Mouse (Mus musculus) MEL (cell line): ENCODE data around the gene Rmdn2. TPM values are rescaled to one million over a fixed set of nuclear protein-coding genes. Genes with fewer than 3 reads are reported as not detected.

Source experiments
- DNase-seq: peaks from one replicate; pipeline ENCODE4 v3.0.0; 2011; ENCODE audit warnings: low read depth, low spot score
- H3K27ac ChIP-seq: 2 replicates; pipeline ENCODE4 v1.5.1; 2012; ENCODE audit warnings: low read depth, mild to moderate bottlenecking, control low read depth, low read length, moderate library complexity; ENCODE audit not compliant: control insufficient read depth
- H3K27me3 ChIP-seq, 2 experiments: fragments of 150-350 bp in 1 of 2; sonication (generic) in 1 of 2; 2 replicates each; pipeline ENCODE4 v1.6.1; 2012; ENCODE audit warnings: low read length in 2 of 2, mild to moderate bottlenecking in 2 of 2, improper control_type of control experiment in 1 of 2, moderate library complexity in 1 of 2; ENCODE audit not compliant: insufficient read depth in 2 of 2, control insufficient read depth in 1 of 2
- H3K36me3 ChIP-seq, 2 experiments: 2 replicates each; pipeline ENCODE4 v1.6.1; 2012 to 2014; ENCODE audit warnings: low read length in 2 of 2, improper control_type of control experiment in 1 of 2, inconsistent platforms in 1 of 2, mild to moderate bottlenecking in 1 of 2; ENCODE audit not compliant: insufficient read depth in 2 of 2, control insufficient read depth in 1 of 2
- H3K4me1 ChIP-seq, 2 experiments: fragments of 150-350 bp in 1 of 2; sonication (generic) in 1 of 2; 2 replicates each; pipeline ENCODE4 v1.6.1; 2012; ENCODE audit warnings: low read length in 2 of 2, improper control_type of control experiment in 1 of 2, mild to moderate bottlenecking in 1 of 2; ENCODE audit not compliant: insufficient read depth in 2 of 2, control insufficient read depth in 1 of 2
- H3K4me3 ChIP-seq, 2 experiments: fragments of 150-350 bp in 1 of 2; sonication (generic) in 1 of 2; 2 replicates each; pipeline ENCODE4 v1.5.1; 2012; ENCODE audit warnings: low read depth in 2 of 2, low read length in 2 of 2, mild to moderate bottlenecking in 2 of 2, moderate library complexity in 2 of 2, control low read depth in 1 of 2, improper control_type of control experiment in 1 of 2; ENCODE audit not compliant: control insufficient read depth in 1 of 2, insufficient read depth in 1 of 2
- H3K79me2 ChIP-seq: 2 replicates; pipeline ENCODE4 v1.6.1; 2012; ENCODE audit warnings: mild to moderate bottlenecking, low read length, moderate library complexity; ENCODE audit not compliant: control insufficient read depth, poor library complexity, insufficient read depth
- H3K9ac ChIP-seq: 2 replicates; pipeline ENCODE4 v1.6.1; 2012; ENCODE audit warnings: low read depth, mild to moderate bottlenecking, control low read depth, low read length, moderate library complexity; ENCODE audit not compliant: control insufficient read depth, poor library complexity, severe bottlenecking
- H3K9me3 ChIP-seq: fragments of 150-350 bp; sonication (generic); replicated peaks from 2 replicates; pipeline ENCODE4 v1.6.1; 2012; ENCODE audit warnings: mild to moderate bottlenecking, low read length, improper control_type of control experiment, moderate library complexity; ENCODE audit not compliant: insufficient read depth
- BHLHE40 ChIP-seq: IDR thresholded peaks from 2 replicates; pipeline ENCODE4 v1.6.1; 2012; ENCODE audit warnings: low read depth, mild to moderate bottlenecking, inconsistent platforms, low read length, improper control_type of control experiment, borderline replicate concordance
- CHD1 ChIP-seq: IDR thresholded peaks from 2 replicates; pipeline ENCODE4 v1.6.1; 2012; ENCODE audit warnings: low read depth, mild to moderate bottlenecking, inconsistent platforms, low read length, improper control_type of control experiment
- E2F4 ChIP-seq: IDR thresholded peaks from 2 replicates; pipeline ENCODE4 v1.6.1; 2011; ENCODE audit warnings: low read depth, low read length, improper control_type of control experiment, borderline replicate concordance
- EP300 ChIP-seq, 2 experiments: IDR thresholded peaks; 2 replicates each; pipeline ENCODE4 v1.6.1; 2011; ENCODE audit warnings: improper control_type of control experiment in 2 of 2, low read length in 2 of 2, low read depth in 1 of 2, mild to moderate bottlenecking in 1 of 2
- GABPA ChIP-seq: IDR thresholded peaks from 2 replicates; pipeline ENCODE4 v1.6.1; 2012; ENCODE audit warnings: low read depth, mild to moderate bottlenecking, inconsistent platforms, low read length, improper control_type of control experiment, moderate library complexity
- GATA1 ChIP-seq: IDR thresholded peaks from 2 replicates; pipeline ENCODE4 v1.6.1; 2011; ENCODE audit warnings: low read depth, low read length, improper control_type of control experiment
- HCFC1 ChIP-seq: IDR thresholded peaks from 2 replicates; pipeline ENCODE4 v1.6.1; 2012; ENCODE audit warnings: low read depth, mild to moderate bottlenecking, inconsistent platforms, low read length, improper control_type of control experiment, moderate library complexity
- KAT2A ChIP-seq: conservative IDR thresholded peaks from 2 replicates; pipeline ENCODE4 v1.6.1; 2012; ENCODE audit warnings: low read depth, low read length, improper control_type of control experiment, inconsistent platforms
- MAFK ChIP-seq: IDR thresholded peaks from 2 replicates; pipeline ENCODE4 v1.6.1; 2011; ENCODE audit warnings: low read depth, mild to moderate bottlenecking, low read length, improper control_type of control experiment, borderline replicate concordance
- MAX ChIP-seq: IDR thresholded peaks from 2 replicates; pipeline ENCODE4 v1.6.1; 2011; ENCODE audit warnings: low read length, improper control_type of control experiment
- MEF2A ChIP-seq: IDR thresholded peaks from 2 replicates; pipeline ENCODE4 v1.6.1; 2014; ENCODE audit warnings: low read depth, mild to moderate bottlenecking, inconsistent platforms, low read length, improper control_type of control experiment; ENCODE audit not compliant: poor library complexity, insufficient replicate concordance, severe bottlenecking; ENCODE audit errors: extremely low read depth
- MXI1 ChIP-seq: IDR thresholded peaks from 2 replicates; pipeline ENCODE4 v1.6.1; 2011; ENCODE audit warnings: mild to moderate bottlenecking, low read depth, low read length, improper control_type of control experiment
- MYB ChIP-seq: IDR thresholded peaks from 2 replicates; pipeline ENCODE4 v1.6.1; 2011; ENCODE audit warnings: mild to moderate bottlenecking, low read depth, low read length, improper control_type of control experiment
- MYC ChIP-seq: IDR thresholded peaks from 2 replicates; pipeline ENCODE4 v1.6.1; 2011; ENCODE audit warnings: low read depth, mild to moderate bottlenecking, low read length, improper control_type of control experiment, moderate library complexity
- NELFE ChIP-seq: IDR thresholded peaks from 2 replicates; pipeline ENCODE4 v1.6.1; 2011; ENCODE audit warnings: low read depth, low read length, improper control_type of control experiment
- POLR2AphosphoS5 ChIP-seq: IDR thresholded peaks from 2 replicates; pipeline ENCODE4 v1.6.1; 2012; ENCODE audit warnings: low read depth, borderline replicate concordance, mild to moderate bottlenecking, inconsistent platforms, low read length, moderate library complexity, mixed read lengths
- RAD21 ChIP-seq: IDR thresholded peaks from 2 replicates; pipeline ENCODE4 v1.6.1; 2011; ENCODE audit warnings: mild to moderate bottlenecking, low read depth, low read length, improper control_type of control experiment
- RCOR1 ChIP-seq: IDR thresholded peaks from 2 replicates; pipeline ENCODE4 v1.6.1; 2012; ENCODE audit warnings: low read depth, mild to moderate bottlenecking, inconsistent platforms, low read length, improper control_type of control experiment
- SIN3A ChIP-seq: IDR thresholded peaks from 2 replicates; pipeline ENCODE4 v1.6.1; 2012; ENCODE audit warnings: low read length, improper control_type of control experiment, inconsistent platforms
- TCF12 ChIP-seq: IDR thresholded peaks from 2 replicates; pipeline ENCODE4 v1.6.1; 2014; ENCODE audit warnings: low read depth, mild to moderate bottlenecking, inconsistent platforms, low read length, improper control_type of control experiment, moderate library complexity
- UBTF ChIP-seq: IDR thresholded peaks from 2 replicates; pipeline ENCODE4 v1.6.1; 2012; ENCODE audit warnings: low read depth, mild to moderate bottlenecking, inconsistent platforms, low read length, improper control_type of control experiment, moderate library complexity, borderline replicate concordance; ENCODE audit not compliant: insufficient read depth
- USF2 ChIP-seq, 2 experiments: IDR thresholded peaks; 2 replicates each; pipeline ENCODE4 v1.6.1; 2011 to 2012; ENCODE audit warnings: improper control_type of control experiment in 2 of 2, low read length in 2 of 2, borderline replicate concordance in 1 of 2, inconsistent platforms in 1 of 2, low read depth in 1 of 2, mild to moderate bottlenecking in 1 of 2; ENCODE audit not compliant: insufficient read depth in 1 of 2
- ZKSCAN1 ChIP-seq: IDR thresholded peaks from 2 replicates; pipeline ENCODE4 v1.6.1; 2012; ENCODE audit warnings: low read depth, mild to moderate bottlenecking, inconsistent platforms, low read length, improper control_type of control experiment, moderate library complexity
- ZMIZ1 ChIP-seq: IDR thresholded peaks from 2 replicates; pipeline ENCODE4 v1.6.1; 2012; ENCODE audit warnings: low read depth, mild to moderate bottlenecking, inconsistent platforms, low read length, improper control_type of control experiment, moderate library complexity
- ZNF384 ChIP-seq: IDR thresholded peaks from 2 replicates; pipeline ENCODE4 v1.6.1; 2012; ENCODE audit warnings: low read depth, mild to moderate bottlenecking, inconsistent platforms, low read length, improper control_type of control experiment
- polyA plus RNA-seq, 2 experiments: library from polyadenylated mRNA; stranded (reverse) in 1 of 2; unstranded in 1 of 2; fragments of >175 nt in 1 of 2; fragments of >200 nt in 1 of 2; gene quantifications; 2 replicates each; pipeline versions ENCODE4 v1.2.1 to v1.2.4; 2012; ENCODE audit warnings: low replicate concordance in 2 of 2, low read depth in 1 of 2; ENCODE audit not compliant: insufficient read length in 2 of 2, insufficient read depth in 1 of 2, missing spikeins in 1 of 2
- total RNA-seq: library from RNA; depleted of rRNA; stranded (reverse); fragments of 300-350 nt; gene quantifications from 2 replicates; pipeline ENCODE4 v1.2.3, GENCODE M21; 2012

The Rmdn2 gene
- total and polyA plus RNA-seq, 3 experiments: not detected

DNA sequence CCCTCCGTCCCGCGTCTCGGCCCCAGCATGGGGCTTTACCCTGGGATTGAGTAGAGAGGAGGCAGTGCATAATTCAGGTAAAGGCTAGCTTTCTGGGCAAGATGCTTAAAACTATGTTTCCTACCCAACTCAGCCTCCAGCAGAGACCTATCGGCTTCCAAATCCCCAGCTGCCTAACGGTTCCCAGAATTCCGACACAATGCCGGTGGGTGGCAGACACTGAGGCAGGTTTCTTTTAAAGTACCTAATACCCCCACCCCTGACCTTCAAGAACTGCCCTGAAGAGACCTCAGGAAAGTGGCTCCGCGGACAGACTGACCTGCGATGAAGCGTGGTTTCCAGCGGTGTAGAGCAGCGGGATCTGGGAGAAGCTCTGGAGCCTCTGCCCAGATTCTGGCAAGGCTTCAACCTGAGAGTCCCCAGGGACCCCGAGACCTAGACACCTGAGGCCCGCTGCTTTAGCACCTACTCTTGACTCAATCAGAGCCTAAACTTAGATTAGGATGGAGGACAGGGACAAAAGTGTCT lies 102.8 kb downstream of the Rmdn2 start:
- H3K4me3 ChIP-seq: no peak overlapping the region
- DNase-seq: no peak
- no peak overlapping the region for H3K27ac ChIP-seq
- no peaks in the 10 kb centered on the region for H3K9me3 ChIP-seq
- H3K27me3 ChIP-seq: peaks cover 0 to 2% of the 10 kb centered on the region in 2 experiments; a peak in 1 of 4 replicates
- no peaks in the 10 kb centered on the region for H3K4me1 ChIP-seq
- no peak for TF ChIP-seq HCFC1
- TF ChIP-seq ZKSCAN1: no peak
- no peak for TF ChIP-seq POLR2AphosphoS5
- TF ChIP-seq UBTF: no peak
- TF ChIP-seq MYC: no peak
- no peak for TF ChIP-seq E2F4
- no peak for TF ChIP-seq MYB
- no peak for TF ChIP-seq SIN3A
- no peak for TF ChIP-seq RAD21
- no peak for TF ChIP-seq EP300 (IDR thresholded peaks at IDR 0.05; ENCODE audit: low read depth in 1 of 2, low read length in 2 of 2)
- no peak for TF ChIP-seq BHLHE40
- TF ChIP-seq ZNF384: no peak
- no peak for TF ChIP-seq MEF2A
- no peak overlapping the region for H3K9ac ChIP-seq
- no peaks in the 10 kb centered on the region for H3K36me3 ChIP-seq
- no peaks in the 10 kb centered on the region for H3K79me2 ChIP-seq

DNA sequence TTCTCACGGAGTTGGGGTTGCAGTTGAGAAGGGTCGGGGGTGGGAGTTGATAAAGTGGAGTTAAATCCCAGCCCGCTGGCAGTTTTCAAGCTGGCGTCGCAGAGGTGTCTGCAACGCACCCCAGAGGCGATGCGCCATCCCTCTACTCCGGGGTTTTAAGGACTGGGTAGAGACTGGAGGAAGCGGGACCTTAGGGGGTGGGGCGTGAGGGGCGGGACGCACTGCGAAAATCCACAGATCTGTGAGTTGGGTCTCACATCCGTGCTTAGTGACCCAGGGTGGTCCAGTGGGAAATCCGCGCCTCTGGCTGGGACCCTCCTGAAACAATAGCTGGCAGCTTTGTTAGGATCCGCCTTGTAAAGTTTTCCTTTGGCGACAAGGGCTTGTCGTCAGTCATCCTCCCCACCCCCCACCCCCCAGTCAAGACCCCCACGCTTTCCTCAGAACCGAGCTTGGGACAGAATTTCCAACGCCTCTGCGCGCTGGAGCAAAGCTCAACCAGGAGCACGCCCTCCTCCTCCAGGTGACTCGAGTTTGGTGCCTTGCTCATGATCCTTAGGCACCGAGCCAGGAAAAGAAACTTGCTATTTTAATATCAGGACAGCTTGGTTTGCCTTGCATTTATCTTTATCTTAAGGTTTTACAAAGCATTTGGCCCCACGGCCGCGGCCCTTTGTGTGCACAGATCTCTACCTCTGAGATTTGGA lies 103.4 kb downstream of the Rmdn2 start, which contains the start of gene Cyp1b1:
Cyp1b1 (minus strand) TSS at position 131 of the 707 bp plus-strand sequence.
- no peak for TF ChIP-seq RCOR1
- TF ChIP-seq GATA1: no peak
- TF ChIP-seq ZMIZ1: no peak
- no peak for TF ChIP-seq MEF2A
- no peak for TF ChIP-seq KAT2A
- TF ChIP-seq NELFE: no peak
- no peak for TF ChIP-seq CHD1
- no peak for TF ChIP-seq RAD21
- no peak for TF ChIP-seq GABPA
- no peak for TF ChIP-seq TCF12
- no peak for TF ChIP-seq MAX
- TF ChIP-seq USF2 (IDR thresholded peaks at IDR 0.05; ENCODE audit: borderline replicate concordance in 1 of 2, insufficient read depth in 1 of 2, low read depth in 1 of 2, low read length in 2 of 2): no peak
- TF ChIP-seq MAFK: no peak
- TF ChIP-seq MXI1: no peak
- TF ChIP-seq UBTF: no peak
- no peak for TF ChIP-seq MYC
- Histone ChIP-seq H3K79me2 (no peaks in the 10 kb centered on the region), H3K9ac (no peak within 1 kb of the TSS), H3K4me1 (no peaks in the 10 kb centered on the region), H3K27ac (no peak within 1 kb of the TSS), H3K9me3 (no peaks in the 10 kb centered on the region), H3K4me3 (no peak within 1 kb of the TSS), H3K27me3 (peaks cover 0 to 2% of the 10 kb centered on the region in 2 experiments; a peak in 1 of 4 replicates), H3K36me3 (no peaks in the 10 kb centered on the region)
- DNase-seq: no peak
